Mouse (Mus musculus) urinary bladder, adult 18-20 months (tissue): ENCODE data around the gene Tmem163.

Source experiments
- DNase-seq, 2 experiments: peaks; one replicate each; pipeline ENCODE4 v3.0.0; 2022; ENCODE audit warnings: low spot score in 2 of 2, mixed read lengths in 2 of 2

Gene Tmem163

DNA sequence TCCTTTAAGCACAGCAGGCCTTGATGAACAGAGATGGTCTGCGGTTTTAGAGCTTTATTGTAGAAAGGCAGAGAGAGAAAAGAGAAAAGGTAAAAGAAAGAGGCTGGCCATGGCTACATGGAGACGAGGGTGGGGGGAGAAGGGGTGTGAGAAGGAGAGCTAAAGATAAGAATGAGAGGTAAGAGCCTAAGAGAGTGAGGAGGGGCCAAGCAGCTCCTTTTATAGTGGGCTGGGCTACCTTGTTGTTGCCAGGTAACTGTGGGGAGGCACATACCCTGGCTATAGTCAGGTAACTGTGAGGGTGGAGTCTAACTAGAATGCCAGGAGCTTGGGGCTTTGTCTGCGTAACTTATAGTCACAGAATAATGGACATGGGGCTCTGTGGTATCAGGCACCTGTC, 110.7 kb downstream of the Tmem163 start:
- no peak for DNase-seq

DNA sequence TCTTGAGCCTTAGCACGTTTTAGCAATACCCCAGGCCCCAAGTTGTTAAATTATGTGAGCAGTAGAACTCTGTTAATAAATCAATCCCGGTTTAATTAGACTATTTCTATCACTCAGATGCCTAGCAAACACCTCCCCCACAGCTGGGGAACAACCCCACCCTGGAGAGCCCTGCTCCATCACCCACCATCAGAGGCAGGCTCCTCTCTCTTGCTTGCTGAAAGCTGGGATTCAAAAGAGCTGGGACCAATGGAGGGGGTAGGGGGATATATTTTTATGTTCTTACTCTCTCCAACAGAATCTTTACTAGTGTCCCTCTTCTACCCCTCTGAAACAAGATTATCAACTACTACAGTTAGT, 122.9 kb downstream of the Tmem163 start:
- DNase-seq, result no peak

- no peak for DNase-seq
These were observed 123.4 kb downstream of the Tmem163 start for GRCm38 (mm10) chr1:127555822-127556485.

DNA sequence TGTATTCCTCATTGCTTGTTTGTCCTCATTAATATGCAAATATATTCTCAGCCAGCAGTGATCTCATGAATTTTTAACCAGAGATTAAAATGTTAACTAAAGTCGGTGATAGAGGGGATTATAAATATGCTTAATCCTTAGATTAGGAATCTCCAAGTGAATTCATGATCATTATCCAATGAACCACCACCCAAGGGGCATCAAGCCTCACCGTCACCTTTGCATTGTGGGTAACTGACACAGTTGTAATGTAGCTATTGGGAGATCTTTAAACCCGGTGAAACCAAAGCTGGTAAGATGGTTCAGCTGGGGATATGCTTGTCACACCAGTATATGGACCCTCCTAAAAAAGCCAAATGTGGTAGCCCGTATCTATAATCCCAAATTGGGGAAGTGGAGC, 131.3 kb downstream of the Tmem163 start:
- no peak for DNase-seq

GRCm38 (mm10) chr1:127542756-127543155, 136.6 kb downstream of the Tmem163 start:
- DNase-seq, result no peak

DNA sequence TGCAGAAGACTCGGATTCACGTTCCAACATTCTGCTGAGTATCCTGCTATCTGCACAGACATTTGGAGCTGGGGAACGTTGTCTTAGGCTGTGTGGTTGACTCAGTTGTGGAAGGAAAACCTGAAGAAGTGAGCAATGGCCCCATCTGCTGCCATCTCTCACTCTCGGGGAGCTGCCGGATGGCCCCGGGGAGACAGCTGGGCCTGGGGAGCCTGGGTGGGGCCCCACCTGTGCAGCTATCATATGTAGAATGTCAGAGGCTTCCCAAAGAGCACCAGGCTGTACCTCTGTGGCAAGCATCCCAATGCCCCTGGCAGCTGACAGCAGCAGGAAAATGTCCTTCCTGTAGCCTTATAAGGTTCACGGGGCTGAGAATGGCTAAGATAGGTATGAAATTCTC, 137.4 kb downstream of the Tmem163 start:
- DNase-seq, result no peak

GRCm38 (mm10) chr1:127541522-127541921, 137.8 kb downstream of the Tmem163 start:
- DNase-seq, result no peak

DNA sequence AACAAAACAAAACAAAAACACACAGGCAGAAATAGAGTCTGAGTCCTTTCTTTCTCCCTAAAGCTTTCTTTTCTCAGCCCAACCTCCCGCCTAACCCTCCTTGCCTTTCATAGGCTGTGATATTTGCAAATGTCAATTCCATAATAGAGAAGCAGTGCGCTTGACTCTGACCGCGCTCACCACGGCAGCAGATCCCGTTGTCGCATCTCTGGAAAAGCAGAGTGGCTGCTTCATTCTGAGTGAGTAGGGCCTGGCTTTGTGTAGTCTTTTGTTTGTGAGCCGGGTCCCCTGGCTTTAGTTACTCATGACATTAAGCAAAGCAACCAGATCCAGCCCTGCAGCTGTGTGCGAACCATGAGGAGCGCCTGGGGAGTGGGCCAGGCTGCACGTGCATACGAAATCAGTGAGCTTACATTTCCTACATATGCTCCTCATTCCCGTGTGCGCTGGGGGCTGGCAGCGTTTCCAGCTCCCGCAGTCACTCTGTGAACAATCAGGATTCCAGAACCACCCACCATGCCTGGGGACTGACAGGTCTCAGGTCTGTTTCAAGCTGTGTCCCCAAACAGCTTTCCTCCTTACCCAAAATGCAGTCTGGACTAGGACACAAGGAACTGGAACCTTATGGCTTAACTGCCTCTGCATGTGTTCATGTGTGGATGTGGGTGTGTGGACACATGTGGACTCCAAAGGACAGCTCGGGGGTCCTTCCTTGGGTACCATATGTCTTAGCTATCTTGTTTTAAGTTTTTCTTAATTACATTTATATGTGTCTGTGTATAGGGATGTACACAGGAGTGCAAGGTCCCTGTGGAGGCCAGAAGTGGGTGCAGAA, 141.9 kb downstream of the Tmem163 start:
- DNase-seq, result no peak

DNA sequence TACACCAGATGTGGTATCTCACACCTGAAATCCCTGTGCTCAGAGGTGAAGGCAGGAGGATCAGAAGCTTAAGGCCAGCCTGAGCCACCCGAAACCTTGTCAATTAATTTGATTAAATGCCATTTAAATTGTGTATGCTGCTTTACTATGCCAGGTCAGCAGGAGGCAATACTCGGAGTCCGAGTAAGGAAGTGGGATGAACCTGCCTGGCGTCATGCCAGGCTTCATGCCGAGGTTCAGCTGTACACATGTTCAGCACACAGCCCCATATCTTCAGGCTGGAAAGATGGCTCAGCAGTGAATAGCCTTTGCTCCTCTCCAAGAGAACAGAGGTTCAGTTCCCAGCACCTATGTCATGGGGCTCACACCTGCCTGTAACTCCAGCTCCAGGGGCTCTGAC, 142.9 kb downstream of the Tmem163 start:
- DNase-seq, result no peak

- no peak for DNase-seq
These were observed 147.6 kb downstream of the Tmem163 start for GRCm38 (mm10) chr1:127531723-127532122.

DNA sequence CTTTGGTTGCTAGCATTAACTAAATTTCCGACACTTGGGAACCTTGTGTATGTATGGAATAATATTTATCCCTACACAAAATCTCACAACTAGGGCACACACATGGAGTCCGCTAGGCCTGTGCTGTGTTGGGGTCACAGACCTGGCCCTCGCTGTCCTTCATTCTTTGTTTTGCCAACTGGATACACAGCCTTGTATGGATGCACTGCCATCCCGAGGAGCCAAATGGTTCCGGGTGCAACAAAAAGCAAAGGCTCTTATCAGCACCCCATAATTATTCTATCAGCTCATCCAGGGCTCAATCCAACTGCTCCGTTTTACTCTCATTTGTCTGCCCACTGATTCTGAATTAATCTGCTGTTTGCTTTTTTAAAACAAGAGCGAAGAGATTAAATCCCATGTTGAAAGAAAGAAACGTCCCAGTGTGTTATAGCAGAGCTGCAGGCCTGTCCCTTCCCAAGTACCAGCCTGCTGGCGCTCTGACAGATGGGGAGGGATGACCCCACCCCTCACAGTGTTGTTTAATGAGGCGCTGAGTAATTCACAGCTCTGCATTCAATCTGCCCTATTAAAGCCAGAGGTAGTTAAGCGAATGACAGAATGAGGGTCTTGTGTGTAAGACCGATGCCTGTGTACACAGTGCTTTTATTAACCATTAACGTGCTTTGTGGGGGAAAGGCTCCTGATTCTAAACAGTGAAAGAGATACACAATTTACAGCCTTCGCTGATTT, 148.3 kb downstream of the Tmem163 start:
- DNase-seq, result no peak

GRCm38 (mm10) chr1:127523364-127523763, 156.0 kb downstream of the Tmem163 start:
- no peak for DNase-seq

- no peak for DNase-seq
These were observed 164.5 kb downstream of the Tmem163 start for GRCm38 (mm10) chr1:127514888-127515287.

DNA sequence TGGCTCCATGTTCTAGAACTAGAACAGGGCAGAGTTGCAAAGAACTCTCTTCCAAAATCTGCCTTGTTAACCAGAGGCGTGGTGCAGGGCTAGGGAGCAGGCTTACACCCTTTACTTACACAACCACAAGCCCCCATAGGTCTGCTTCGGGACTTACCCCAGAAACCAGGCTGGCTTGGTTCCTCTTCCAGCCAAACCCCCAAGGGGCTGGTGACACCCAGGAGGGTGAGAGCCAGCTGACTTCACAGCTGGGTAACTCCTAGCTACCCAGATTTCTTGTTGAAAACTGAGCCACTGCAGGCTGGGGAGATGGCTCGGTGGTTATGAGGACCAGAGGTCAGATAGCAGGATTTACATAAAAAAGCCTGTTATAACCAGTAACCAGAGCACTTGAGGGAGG, 164.9 kb downstream of the Tmem163 start:
- no peak for DNase-seq

DNA sequence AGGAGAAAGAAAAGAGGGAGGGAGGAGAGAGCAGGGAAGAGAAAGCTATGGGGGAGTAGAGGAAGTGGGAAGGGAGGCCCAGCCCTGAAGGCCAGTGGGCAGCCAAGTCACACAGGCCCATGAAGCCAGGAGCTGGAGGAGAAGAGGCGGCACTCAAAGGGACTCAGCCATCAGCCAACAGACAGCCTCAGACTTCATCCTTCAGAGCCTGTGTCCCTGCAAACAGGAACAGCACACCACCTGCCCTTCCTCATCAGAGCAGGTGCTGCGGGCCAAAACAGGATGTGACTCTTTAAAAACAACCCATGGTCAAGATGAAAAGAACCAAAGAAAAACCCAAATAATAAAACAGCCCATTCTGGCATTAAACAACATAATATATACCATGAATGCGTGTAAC, 165.7 kb downstream of the Tmem163 start:
- DNase-seq, result no peak

GRCm38 (mm10) chr1:127513140-127513539, 166.2 kb downstream of the Tmem163 start:
- no peak for DNase-seq

- DNase-seq, result no peak
These were observed 166.6 kb downstream of the Tmem163 start for GRCm38 (mm10) chr1:127512709-127513108.

GRCm38 (mm10) chr1:127511362-127511761, 168.0 kb downstream of the Tmem163 start:
- DNase-seq, result no peak

GRCm38 (mm10) chr1:127508921-127509320, 170.4 kb downstream of the Tmem163 start:
- no peak for DNase-seq

DNA sequence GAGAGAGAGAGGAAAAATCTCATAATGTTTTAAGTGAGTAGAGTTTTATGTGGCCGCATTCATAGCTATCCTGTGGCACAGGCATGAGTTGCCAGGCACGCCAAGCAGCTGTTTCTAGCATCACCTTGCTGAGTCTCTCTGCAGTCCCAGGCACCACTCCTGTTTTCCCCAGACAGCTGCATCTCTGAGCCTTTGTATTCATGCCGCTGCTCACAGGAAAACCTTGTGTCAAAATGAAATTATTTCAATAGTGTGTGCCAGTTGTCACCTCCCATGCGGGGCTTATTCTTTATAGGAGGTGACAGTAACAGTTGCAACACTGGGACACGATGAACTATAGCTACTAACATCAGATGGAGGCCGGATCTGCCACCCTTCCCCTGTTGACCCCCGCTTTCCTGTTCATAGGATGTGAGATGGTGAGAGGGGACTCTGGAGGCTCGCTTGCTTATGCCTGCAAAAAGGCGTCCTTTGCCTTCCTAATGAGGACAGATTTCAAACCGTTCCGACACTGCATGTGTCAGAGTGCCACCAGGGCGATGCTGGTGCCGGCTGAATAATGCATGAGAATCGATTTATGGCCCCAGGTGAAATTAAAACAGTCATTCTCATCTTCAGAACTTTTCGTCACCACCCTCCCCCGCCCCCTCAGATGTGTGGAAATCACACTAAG, 171.1 kb downstream of the Tmem163 start:
- no peak for DNase-seq

DNA sequence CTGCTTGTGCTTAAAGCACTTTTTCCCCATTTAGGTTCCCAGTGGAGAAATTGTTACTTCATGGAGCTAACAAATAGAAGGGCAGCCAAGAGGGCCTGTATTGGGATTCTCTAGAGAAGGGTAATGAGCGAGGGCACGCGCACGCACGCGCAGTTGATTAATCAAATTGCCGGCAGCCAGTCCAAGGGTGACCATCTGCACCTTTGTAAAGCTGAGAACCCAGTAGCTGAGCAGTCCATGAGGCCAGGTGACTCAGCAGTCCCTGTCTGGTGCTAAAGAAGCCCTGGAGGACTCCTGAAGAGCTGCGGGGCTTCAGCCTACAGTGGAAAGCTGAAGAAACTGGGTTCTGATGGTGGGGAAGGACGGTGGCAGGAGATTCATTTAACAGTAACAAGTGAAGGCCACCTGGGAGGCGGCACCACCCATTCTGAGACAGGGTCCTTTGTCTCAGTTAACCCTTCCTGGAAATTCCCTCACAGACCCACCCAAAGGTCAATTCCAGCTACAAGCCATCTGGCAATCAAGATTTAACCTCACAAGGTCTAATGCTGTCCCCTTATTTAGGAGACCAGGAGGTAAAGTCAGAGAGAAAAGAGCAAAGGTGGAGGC, 172.2 kb downstream of the Tmem163 start:
- no peak for DNase-seq

- no peak for DNase-seq
These were observed 178.6 kb downstream of the Tmem163 start for GRCm38 (mm10) chr1:127500701-127501100.
